ENCODE assay signal across 26 mouse cellular contexts in the genomic region with DNA sequence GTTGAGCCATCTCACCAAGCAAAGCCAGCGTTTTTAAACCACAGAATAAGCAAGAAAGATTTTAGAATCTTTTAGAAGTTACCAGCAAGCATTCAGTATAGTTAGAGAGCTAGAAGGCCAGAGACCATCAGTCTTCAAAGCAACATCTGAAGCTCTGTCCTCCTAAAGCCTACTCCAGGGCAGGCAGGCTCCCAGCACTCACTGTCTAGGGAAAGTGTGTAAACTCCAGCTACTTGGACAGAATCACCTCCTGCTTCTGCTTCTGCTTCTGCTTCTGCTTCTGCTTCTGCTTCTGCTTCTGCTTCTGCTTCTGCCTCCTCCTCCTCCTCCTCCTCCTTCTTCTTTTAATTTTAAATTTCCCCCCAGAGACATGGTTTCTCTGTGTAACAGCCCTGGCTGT.
"Had no signal": no experiment of that assay in that cellular context is flagged by ENCODE, and none has a peak within 500 bp of the region (broad histone marks: within the 10 kb centered on the region; RNA-seq: fewer than 3 reads in every experiment).

No protein-coding gene starts in this region.

- DNase-seq: gastrocnemius, adult 2 months; gastrocnemius, postnatal 10 days; gastrocnemius, postnatal 25 days; heart, adult 18-20 months; heart, postnatal 14 days; heart, postnatal 36 days; kidney, adult 11 months; kidney, adult 2 months; kidney, adult 9 months; kidney, postnatal 14 days; kidney, postnatal 36 days; layer of hippocampus, adult 9-11 months; layer of hippocampus, postnatal 36 days; left cerebral cortex, postnatal 4 days had no signal

- ATAC-seq: hindbrain, postnatal 0 days; intestine, embryonic 16.5 days; liver, embryonic 12.5 days had no signal

- H3K27ac ChIP-seq: gastrocnemius, adult 2 months; heart, embryonic 10.5 days; heart, embryonic 13.5 days; heart, embryonic 15.5 days; hindbrain, embryonic 13.5 days; hindbrain, embryonic 15.5 days; hindbrain, postnatal 0 days; kidney, embryonic 15.5 days; kidney, postnatal 0 days; limb, embryonic 13.5 days; limb, embryonic 15.5 days; liver, embryonic 12.5 days had no signal

- H3K4me3 ChIP-seq: gastrocnemius, adult 2 months; heart, embryonic 10.5 days; heart, embryonic 13.5 days; heart, embryonic 15.5 days; hindbrain, embryonic 13.5 days; hindbrain, embryonic 15.5 days; kidney, embryonic 15.5 days; limb, embryonic 13.5 days; limb, embryonic 15.5 days; liver, embryonic 12.5 days had no signal

- H3K9me3 ChIP-seq: heart, embryonic 10.5 days; heart, embryonic 13.5 days; heart, embryonic 15.5 days; hindbrain, embryonic 13.5 days; hindbrain, embryonic 15.5 days; kidney, embryonic 15.5 days; limb, embryonic 13.5 days; limb, embryonic 15.5 days; liver, embryonic 12.5 days had no signal

- H3K4me1 ChIP-seq: heart, embryonic 10.5 days; heart, embryonic 13.5 days; heart, embryonic 15.5 days; hindbrain, embryonic 13.5 days; hindbrain, embryonic 15.5 days; kidney, embryonic 15.5 days; limb, embryonic 13.5 days; limb, embryonic 15.5 days; liver, embryonic 12.5 days had no signal

- H3K27me3 ChIP-seq: heart, embryonic 13.5 days; heart, embryonic 15.5 days; hindbrain, embryonic 13.5 days; hindbrain, embryonic 15.5 days; kidney, embryonic 15.5 days; limb, embryonic 13.5 days; limb, embryonic 15.5 days; liver, embryonic 12.5 days had no signal

- H3K9ac ChIP-seq: heart, embryonic 13.5 days; heart, embryonic 15.5 days; hindbrain, embryonic 13.5 days; hindbrain, embryonic 15.5 days; kidney, embryonic 15.5 days; limb, embryonic 13.5 days; limb, embryonic 15.5 days; liver, embryonic 12.5 days had no signal

- H3K4me2 ChIP-seq: heart, embryonic 13.5 days; heart, embryonic 15.5 days; hindbrain, embryonic 13.5 days; hindbrain, embryonic 15.5 days; kidney, embryonic 15.5 days; limb, embryonic 13.5 days; limb, embryonic 15.5 days; liver, embryonic 12.5 days had no signal
